Mouse (Mus musculus) kidney, adult 2 months (tissue): Measurements from ENCODE around the gene Hdac4. TPM values are rescaled to one million over a fixed set of nuclear protein-coding genes. Genes with fewer than 3 reads are reported as not detected.
A peak's percentile ranks its signal among the peaks of the same experiment; 100 is the strongest.

Source experiments
- DNase-seq: peaks from one replicate; pipeline ENCODE4 v3.0.0; 2021
- H3K27ac ChIP-seq: fragments of 200-500 bp; 2 replicates; pipeline ENCODE4 v1.5.1; 2012; ENCODE audit warnings: low read depth, low read length, control low read depth, inconsistent platforms; ENCODE audit not compliant: insufficient read depth
- H3K27me3 ChIP-seq: fragments of 200-500 bp; replicated peaks from 2 replicates; pipeline ENCODE4 v1.6.1; 2012; ENCODE audit warnings: mild to moderate bottlenecking, moderate library complexity, low read length, inconsistent platforms; ENCODE audit not compliant: control insufficient read depth, insufficient read depth
- H3K36me3 ChIP-seq: fragments of 200-500 bp; 2 replicates; pipeline ENCODE4 v1.6.1; 2012; ENCODE audit warnings: mild to moderate bottlenecking, moderate library complexity, low read length, inconsistent platforms; ENCODE audit not compliant: control insufficient read depth, insufficient read depth
- H3K4me1 ChIP-seq: fragments of 200-500 bp; 2 replicates; pipeline ENCODE4 v1.6.1; 2011; ENCODE audit warnings: low read length; ENCODE audit not compliant: control insufficient read depth, insufficient read depth
- H3K4me3 ChIP-seq: fragments of 200-500 bp; 2 replicates; pipeline ENCODE4 v1.5.1; 2011; ENCODE audit warnings: mild to moderate bottlenecking, low read depth, low read length, control low read depth; ENCODE audit not compliant: insufficient read depth
- CTCF ChIP-seq: fragments of 200-500 bp; conservative IDR thresholded peaks from 2 replicates; pipeline ENCODE4 v1.5.1; 2011; ENCODE audit warnings: low read depth, mild to moderate bottlenecking, control low read depth, low read length, moderate library complexity, mixed read lengths; ENCODE audit not compliant: insufficient read depth, insufficient read length
- POLR2A ChIP-seq: fragments of 200-500 bp; IDR thresholded peaks from one replicate; pipeline ENCODE4 v1.6.1; 2011; ENCODE audit warnings: low read depth, low read length, control low read depth
- WGBS: fragments of 180-500 bp; shearing (Covaris S2); methylation state at CpG from one replicate; pipeline ENCODE4 v1.1.7; 2018; 5-methylcytosine and 5-hydroxymethylcytosine counted together
- polyA plus RNA-seq: library from polyadenylated mRNA; depleted of rRNA; stranded (reverse); fragments of >200 nt; gene quantifications from 2 replicates; pipeline ENCODE4 v1.2.3, GENCODE M21; 2012

Gene Hdac4
- polyA plus RNA-seq, 1 experiment, result 10.0 TPM

GRCm38 (mm10) chr1:91964486-91965335, 230.8 kb downstream of the Hdac4 start:
- DNase-seq, result no peak
- 78% methylated on average over 9 of the region's 9 CpGs for WGBS
- H3K27ac ChIP-seq, result no peak overlapping the region
- peaks cover 4% of the 10 kb centered on the region; the same call in 1 of the 2 replicates for H3K4me1 ChIP-seq
- no peak for TF ChIP-seq POLR2A
- TF ChIP-seq CTCF, result no peak
- H3K36me3 ChIP-seq, result no peaks in the 10 kb centered on the region
- no peak overlapping the region for H3K4me3 ChIP-seq
- no peaks in the 10 kb centered on the region for H3K27me3 ChIP-seq

- no peaks in the 10 kb centered on the region; the same call in 1 of the 2 replicates for H3K36me3 ChIP-seq
- DNase-seq, result peak; percentile 66
- H3K27ac ChIP-seq, result no peak overlapping the region
- H3K27me3 ChIP-seq, result no peaks in the 10 kb centered on the region
- no peak overlapping the region for H3K4me3 ChIP-seq
- TF ChIP-seq POLR2A (no peak), CTCF (peak; percentile 85)
- WGBS, result 76% methylated on average over 1 of the region's 1 CpGs
- peaks cover 4% of the 10 kb centered on the region; the same call in 1 of the 2 replicates for H3K4me1 ChIP-seq
Measured at GRCm38 (mm10) chr1:91962256-91962655, 233.2 kb downstream of the Hdac4 start.

- 34% methylated on average over 8 of the region's 8 CpGs for WGBS
- TF ChIP-seq CTCF (no peak), POLR2A (no peak)
- Histone ChIP-seq H3K4me3 (no peak overlapping the region), H3K4me1 (peaks cover 4% of the 10 kb centered on the region; the same call in 1 of the 2 replicates), H3K36me3 (no peaks in the 10 kb centered on the region; the same call in 1 of the 2 replicates), H3K27me3 (no peaks in the 10 kb centered on the region), H3K27ac (no peak overlapping the region)
- DNase-seq, result peak; percentile 82
Measured at GRCm38 (mm10) chr1:91961231-91961630, 234.3 kb downstream of the Hdac4 start.

- H3K27ac ChIP-seq, result no peak overlapping the region
- no peaks in the 10 kb centered on the region for H3K27me3 ChIP-seq
- WGBS, result 85% methylated on average over 3 of the region's 3 CpGs
Measured at GRCm38 (mm10) chr1:91959891-91960290, 235.6 kb downstream of the Hdac4 start.

DNA sequence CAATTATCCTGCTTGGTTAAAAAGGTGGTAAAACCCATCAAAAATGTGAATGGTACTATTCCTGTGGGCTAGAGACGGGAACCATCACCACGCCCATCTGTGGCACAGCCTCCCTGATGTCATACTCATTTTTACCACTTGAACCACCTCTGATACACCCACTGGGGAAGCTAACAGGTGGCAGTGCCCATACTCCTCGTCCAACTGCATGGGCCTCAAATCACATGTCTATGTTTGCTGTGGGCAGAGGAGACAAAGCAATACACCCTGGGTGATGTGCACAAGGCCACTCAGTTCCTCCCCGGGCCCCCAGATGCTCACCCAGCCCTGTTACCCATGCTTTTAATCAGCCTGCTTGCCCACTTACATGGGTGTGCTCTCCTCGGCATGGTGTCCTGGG, 236.5 kb downstream of the Hdac4 start:
- TF ChIP-seq POLR2A (no peak), CTCF (no peak)
- no peak overlapping the region for H3K27ac ChIP-seq
- H3K27me3 ChIP-seq, result no peaks in the 10 kb centered on the region
- 91% methylated on average over 5 of the region's 5 CpGs for WGBS
- no peaks in the 10 kb centered on the region; the same call in 1 of the 2 replicates for H3K36me3 ChIP-seq
- H3K4me3 ChIP-seq, result no peak overlapping the region
- no peak for DNase-seq
- H3K4me1 ChIP-seq, result peaks cover 4% of the 10 kb centered on the region; the same call in 1 of the 2 replicates

More at GRCm38 (mm10) chr1:91959891-91960290, 235.6 kb downstream of the Hdac4 start:
- TF ChIP-seq CTCF, result no peak
- no peak overlapping the region for H3K4me3 ChIP-seq
- no peak for DNase-seq
- no peaks in the 10 kb centered on the region; the same call in 1 of the 2 replicates for H3K36me3 ChIP-seq
- peaks cover 4% of the 10 kb centered on the region; the same call in 1 of the 2 replicates for H3K4me1 ChIP-seq

- TF ChIP-seq POLR2A (no peak), CTCF (no peak)
- Histone ChIP-seq H3K4me3 (no peak overlapping the region), H3K27ac (no peak overlapping the region), H3K27me3 (no peaks in the 10 kb centered on the region), H3K36me3 (no peaks in the 10 kb centered on the region; the same call in 1 of the 2 replicates), H3K4me1 (no peaks in the 10 kb centered on the region)
- 88% methylated on average over 4 of the region's 4 CpGs for WGBS
- DNase-seq, result no peak
Measured at GRCm38 (mm10) chr1:91956229-91956628, 239.3 kb downstream of the Hdac4 start.

GRCm38 (mm10) chr1:91954954-91955353, 240.5 kb downstream of the Hdac4 start:
- no peaks in the 10 kb centered on the region for H3K27me3 ChIP-seq
- DNase-seq, result no peak
- no peak overlapping the region for H3K4me3 ChIP-seq
- WGBS, result 93% methylated on average over 5 of the region's 5 CpGs
- H3K36me3 ChIP-seq, result no peaks in the 10 kb centered on the region; the same call in 1 of the 2 replicates
- TF ChIP-seq POLR2A (no peak), CTCF (no peak)
- H3K27ac ChIP-seq, result no peak overlapping the region
- H3K4me1 ChIP-seq, result no peaks in the 10 kb centered on the region
